Mouse (Mus musculus) liver, adult 2 months (tissue): ENCODE results near the gene Jrkl.

ENCODE experiments used
- CTCF ChIP-seq: fragments of 200-500 bp; IDR thresholded peaks from 2 replicates; pipeline ENCODE4 v1.5.1; 2011; ENCODE audit warnings: low read depth, low read length, control low read depth
- POLR2A ChIP-seq: fragments of 200-500 bp; IDR thresholded peaks from 2 replicates; pipeline ENCODE4 v1.6.1; 2011; ENCODE audit warnings: low read length, control low read depth; ENCODE audit not compliant: insufficient read depth; ENCODE audit errors: extremely low read depth

- TF ChIP-seq CTCF, result no peak
- no peak for TF ChIP-seq POLR2A
Measured at GRCm38 (mm10) chr9:13206369-13206768, 39.3 kb downstream of the Jrkl start.
